Mouse (Mus musculus): ENCODE results near the gene Dusp18.

Gene Dusp18

GRCm38 (mm10) chr11:3894406-3895281, at the start of gene Dusp18, which contains the start of gene 4921536K21Rik:
TSS of gene Dusp18 (plus strand) at chr11:3895240.
TSS of gene 4921536K21Rik (minus strand) at chr11:3895098.
- DNase-seq (ENCODE audit: extremely low spot score, low spot score): peak; percentile 97

- DNase-seq (ENCODE audit: extremely low spot score, low spot score): no peak
Observed at GRCm38 (mm10) chr11:3846351-3846750, 48.7 kb upstream of the Dusp18 start.

DNA sequence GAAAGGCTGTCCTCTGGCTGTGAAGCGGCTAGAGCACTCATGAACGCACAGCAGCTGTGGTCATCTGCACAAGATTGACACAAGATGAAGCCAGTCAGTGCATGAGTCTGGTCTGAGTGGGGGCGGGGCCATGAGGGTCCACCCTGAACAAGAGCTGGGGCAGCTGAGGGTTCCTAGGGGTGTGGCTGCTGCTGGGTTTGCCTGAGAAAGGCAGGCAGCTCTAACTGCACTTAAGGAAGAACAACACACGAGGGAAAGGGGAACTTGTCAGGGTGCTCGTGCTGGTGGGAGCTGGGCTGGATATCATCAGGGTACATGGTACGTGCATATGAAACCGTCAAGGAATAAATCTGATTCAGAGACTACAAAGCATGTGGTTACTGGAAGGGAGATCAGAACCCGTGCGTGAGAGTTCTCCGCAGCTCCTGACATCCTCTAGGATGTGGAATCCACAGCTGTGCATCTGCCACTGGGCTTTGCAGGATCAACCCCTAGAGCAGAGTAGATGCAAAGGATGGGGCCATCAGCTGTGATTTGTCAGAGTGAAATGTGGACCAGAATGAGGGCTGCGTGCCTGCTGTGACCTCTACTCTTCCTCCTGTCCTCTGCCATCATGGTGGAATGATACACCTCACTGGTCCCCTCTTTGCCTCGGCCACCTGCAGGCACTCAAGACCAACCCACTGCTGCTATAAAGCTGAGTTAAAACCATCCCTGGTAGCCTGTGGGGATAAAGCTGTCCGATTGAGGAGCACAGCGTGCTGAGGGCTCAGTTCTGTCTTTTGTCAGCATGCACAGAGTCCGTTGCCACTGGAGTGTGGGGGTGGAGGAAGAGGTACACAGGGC, 45.3 kb upstream of the Dusp18 start:
- DNase-seq (ENCODE audit: extremely low spot score, low spot score): no peak

DNA sequence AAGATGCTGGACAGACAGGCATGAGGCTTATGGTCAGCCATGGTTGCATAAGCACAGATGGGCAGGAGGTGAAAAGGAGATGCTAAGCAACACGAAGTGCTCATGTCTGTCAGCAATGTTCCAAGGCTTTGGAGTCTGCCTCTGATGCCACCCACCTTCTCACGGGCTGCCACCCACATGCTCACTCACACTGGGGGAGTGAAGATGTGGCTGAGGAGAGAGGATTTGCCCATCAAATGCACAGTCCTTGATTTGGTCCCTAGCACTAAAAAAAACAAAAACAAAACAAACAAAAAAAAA, 44.8 kb upstream of the Dusp18 start:
- no peak for DNase-seq (ENCODE audit: extremely low spot score, low spot score)

DNA sequence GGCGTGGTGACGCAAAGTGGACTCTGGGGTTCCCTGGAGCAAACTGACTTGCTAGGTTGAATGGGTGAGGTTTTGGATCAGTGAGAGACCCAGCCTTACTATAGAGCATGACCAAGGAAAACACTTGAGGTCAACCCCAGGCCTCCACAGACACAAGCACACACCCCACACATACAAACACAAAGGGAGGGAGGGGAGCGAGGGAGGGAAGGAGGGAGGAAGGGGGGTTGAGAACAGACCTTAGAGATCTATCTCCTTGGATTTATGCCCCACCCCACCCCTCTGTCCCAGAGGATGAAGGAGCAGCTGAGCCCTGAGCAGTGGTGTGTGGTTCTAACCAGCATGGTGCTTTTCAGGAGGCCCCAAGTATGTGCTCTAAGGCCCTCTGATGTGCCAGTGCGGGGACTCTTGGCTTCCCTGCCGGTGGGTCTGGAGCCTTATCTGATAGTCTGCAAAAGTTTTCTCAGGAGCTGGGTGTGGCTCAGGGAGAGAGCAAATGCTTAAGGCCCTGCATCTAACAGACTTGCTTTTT, 44.2 kb upstream of the Dusp18 start:
- DNase-seq (ENCODE audit: extremely low spot score, low spot score): no peak

DNA sequence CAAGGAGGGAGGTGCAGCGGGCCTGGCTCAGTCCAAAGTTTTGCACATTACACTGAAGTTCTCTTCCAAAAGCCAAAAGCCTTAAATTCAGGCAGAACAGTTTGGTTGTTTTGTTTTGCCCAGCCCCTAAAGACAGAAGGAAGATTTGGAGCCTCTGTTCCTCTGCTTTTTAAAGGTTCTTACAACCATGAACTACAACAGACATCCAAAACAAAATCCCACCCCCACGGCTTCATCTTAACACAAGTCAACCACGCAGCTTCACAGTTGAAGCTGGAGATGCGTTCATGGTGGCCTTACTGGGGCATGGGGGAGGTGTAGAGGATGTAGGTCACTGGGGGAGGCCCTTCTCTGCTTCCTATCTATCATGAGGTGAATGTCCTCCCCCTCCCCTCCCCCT, 43.2 kb upstream of the Dusp18 start:
- no peak for DNase-seq (ENCODE audit: extremely low spot score, low spot score)

GRCm38 (mm10) chr11:3853031-3853430, 42.0 kb upstream of the Dusp18 start:
- no peak for DNase-seq (ENCODE audit: extremely low spot score, low spot score)

DNA sequence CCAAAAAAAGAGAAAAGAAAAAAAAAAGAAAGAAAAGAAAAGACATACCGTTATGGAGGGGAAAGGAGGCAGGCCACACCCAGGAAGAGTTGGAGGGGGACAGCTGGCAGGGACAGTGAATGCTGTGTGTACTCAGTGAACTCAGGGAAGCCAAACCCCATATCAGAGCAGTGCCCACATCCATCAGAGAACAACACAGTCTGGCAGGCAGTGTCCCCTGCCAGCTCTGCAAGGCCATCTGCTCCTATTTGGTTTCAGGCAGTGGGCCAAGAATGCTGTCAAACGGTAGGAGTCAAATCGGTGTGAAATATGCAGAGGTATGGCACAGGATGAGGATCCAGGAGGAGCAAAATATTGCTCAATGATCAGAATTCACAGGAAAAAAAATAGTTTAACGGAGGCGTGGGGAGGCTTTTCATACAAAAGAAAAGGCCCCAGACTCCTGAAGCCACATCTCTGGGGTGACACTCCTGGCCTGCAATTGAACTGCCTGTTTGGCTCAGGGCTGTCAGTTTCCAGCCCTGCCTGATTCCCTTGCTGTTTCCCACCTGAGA, 41.5 kb upstream of the Dusp18 start:
- DNase-seq (ENCODE audit: extremely low spot score, low spot score): no peak

DNA sequence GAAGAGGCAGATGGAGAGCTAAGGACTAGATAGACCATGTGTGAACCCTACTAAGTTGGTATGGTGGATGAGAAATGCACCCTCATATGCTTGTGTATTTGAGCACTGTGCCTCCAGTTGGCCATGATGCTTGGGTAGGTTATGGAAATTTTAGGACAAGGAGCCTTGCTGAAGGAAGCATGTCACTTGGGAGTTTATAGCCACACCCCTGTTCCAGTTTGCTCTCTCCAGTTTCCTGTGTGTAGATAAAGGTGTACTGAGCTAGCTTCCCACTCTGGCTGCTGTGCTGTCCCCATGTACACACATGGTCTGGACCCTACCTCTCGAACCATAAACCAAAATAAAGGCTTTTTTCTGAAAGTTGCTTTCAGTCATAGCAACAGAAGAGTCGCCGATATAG, 40.9 kb upstream of the Dusp18 start:
- DNase-seq (ENCODE audit: extremely low spot score, low spot score): no peak

GRCm38 (mm10) chr11:3855846-3856245, 39.2 kb upstream of the Dusp18 start:
- DNase-seq (ENCODE audit: extremely low spot score, low spot score): no peak

DNA sequence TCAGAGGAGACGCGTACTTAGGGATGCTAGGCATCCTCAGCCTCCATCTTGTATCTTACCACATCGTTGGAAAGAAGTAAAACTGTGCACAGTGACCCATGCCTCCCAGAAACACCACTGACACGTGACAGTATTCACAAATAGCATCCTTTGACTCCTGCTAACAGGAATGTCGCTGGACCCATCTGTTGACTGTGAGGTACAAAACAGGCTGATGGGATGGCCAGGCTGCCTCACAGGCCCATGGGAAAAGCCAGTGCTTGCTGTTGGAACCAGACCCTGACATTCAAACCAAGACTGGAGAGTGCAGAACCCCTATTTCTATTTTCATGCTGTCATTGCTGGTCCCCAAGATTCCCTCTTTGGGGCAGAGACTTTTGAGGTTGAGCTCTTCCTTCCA, 37.1 kb upstream of the Dusp18 start:
- DNase-seq (ENCODE audit: extremely low spot score, low spot score): no peak

DNA sequence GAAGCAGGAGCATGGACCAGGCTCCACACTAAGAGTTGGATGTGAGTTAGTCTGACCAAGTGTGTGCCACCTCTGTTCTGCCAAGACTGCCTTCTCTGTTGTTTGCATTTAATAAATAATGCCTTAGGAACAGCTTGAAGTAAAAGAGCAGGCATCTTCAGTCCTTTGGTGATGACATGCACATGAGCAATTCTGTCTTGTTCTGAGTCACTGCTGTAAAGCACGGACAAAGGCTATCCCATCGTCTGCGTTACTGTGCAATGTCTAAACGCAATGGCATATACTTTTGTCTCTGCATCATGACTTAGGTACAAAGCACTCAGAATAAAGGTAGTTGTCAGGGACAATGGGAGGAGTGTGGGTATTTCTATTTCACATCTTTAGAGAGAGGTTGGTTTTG, 35.3 kb upstream of the Dusp18 start:
- DNase-seq (ENCODE audit: extremely low spot score, low spot score): no peak

GRCm38 (mm10) chr11:3860361-3860760, 34.7 kb upstream of the Dusp18 start:
- DNase-seq (ENCODE audit: extremely low spot score, low spot score): no peak

GRCm38 (mm10) chr11:3862661-3863453, 32.2 kb upstream of the Dusp18 start:
- DNase-seq (ENCODE audit: extremely low spot score, low spot score): no peak

DNA sequence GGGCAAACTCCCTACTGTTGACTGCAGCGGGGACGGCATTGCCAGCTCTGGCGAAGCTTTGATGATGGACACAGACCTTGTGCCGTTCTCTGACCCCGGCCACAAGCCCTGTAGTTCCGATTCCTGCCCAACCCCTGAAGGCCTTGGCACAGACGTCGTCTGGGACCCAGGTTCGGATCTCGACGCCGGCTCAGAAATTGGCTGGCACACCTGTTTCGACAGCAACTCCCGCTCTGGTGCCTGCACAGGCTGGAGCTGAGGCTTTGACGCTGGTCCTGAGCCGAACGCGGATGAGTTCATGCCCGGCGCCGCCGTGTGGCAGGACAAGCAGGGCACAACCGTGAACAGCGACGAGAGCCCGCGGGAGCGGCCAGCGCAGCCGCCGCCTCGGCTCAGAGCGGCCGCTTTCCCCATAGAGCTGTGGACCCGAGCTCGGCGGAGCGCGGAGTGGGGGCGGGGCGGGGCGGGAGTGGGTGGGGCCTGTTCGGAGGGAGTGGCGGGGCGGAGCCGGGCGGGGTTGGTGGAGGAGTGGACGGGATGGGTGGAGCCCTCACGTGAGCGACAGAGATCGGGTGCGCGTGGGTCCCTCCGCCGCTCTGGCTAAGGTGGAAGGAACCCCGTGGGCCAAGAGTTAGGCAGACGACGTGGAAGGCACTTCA, 31.5 kb upstream of the Dusp18 start, which contains the start of gene Osbp2:
TSS of gene Osbp2 (minus strand) at position 450 of the 659 bp plus-strand sequence.
- DNase-seq (ENCODE audit: extremely low spot score, low spot score): peak; percentile 88

GRCm38 (mm10) chr11:3864343-3864742, 30.7 kb upstream of the Dusp18 start:
- peak; percentile 15 for DNase-seq (ENCODE audit: extremely low spot score, low spot score)

DNA sequence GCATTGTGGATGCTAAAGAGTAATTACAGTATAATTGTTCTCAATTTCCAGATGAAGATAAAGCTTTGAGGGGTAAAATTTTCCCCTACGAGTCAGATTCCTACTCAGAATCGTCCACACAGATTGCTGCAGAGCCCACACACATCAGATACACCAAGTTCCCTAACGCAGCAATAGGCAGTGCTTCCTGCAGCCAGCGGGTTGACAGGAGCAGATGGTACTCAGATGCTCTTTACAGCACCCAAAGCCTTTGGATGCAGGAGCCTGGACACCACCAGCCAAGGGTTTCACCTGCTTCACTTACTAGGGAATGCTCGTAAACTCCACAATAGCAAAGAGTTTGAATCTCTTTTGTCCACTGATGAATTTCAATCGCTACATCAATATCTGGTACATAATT, 18.6 kb upstream of the Dusp18 start:
- no peak for DNase-seq (ENCODE audit: extremely low spot score, low spot score)

DNA sequence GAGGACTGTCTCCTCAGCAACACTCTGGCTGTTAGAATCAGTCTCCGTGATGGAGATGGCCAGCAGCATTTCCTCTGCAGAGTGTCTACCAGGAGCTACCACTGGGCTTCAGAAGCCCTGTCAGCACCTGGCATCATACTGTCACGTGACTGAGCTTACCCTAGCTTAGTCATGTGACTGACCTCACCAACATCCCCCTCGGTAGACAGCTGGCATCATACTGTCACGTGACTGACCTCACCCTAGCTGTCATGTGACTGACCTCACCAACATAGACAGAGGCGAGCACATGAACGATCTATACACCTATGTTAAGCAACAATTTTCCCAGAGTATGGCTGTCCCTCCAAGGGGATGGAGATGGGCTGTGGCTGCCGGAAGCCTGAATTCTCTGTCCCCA, 16.4 kb upstream of the Dusp18 start:
- DNase-seq (ENCODE audit: extremely low spot score, low spot score): no peak

GRCm38 (mm10) chr11:3879836-3880235, 15.2 kb upstream of the Dusp18 start:
- DNase-seq (ENCODE audit: extremely low spot score, low spot score): peak; percentile 70

DNA sequence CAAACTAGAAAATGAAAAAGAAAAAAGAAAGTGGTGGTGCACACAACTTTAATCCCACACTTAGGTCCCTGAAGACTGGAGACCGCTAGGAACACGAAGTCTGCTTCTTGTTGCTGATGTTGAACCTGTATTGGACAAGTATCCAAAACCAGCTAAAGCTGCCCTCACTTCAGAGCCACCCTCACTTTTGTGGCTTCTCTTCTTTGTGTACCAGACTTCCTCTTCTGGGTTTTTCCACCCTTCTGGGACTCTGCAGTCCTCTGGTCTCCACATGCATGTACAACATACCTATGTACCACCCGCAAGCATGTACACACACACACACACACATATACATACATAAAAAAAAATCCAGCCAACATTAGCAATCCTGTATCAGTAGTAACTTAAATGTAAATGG, 11.3 kb upstream of the Dusp18 start:
- DNase-seq (ENCODE audit: extremely low spot score, low spot score): no peak

GRCm38 (mm10) chr11:3887331-3887730, 7.7 kb upstream of the Dusp18 start:
- no peak for DNase-seq (ENCODE audit: extremely low spot score, low spot score)

All from neural tube, embryonic 10.5 days (tissue).